Mouse (Mus musculus): Measurements from ENCODE around the gene Dbh. TPM values are rescaled to one million over a fixed set of nuclear protein-coding genes. Genes with fewer than 3 reads are reported as not detected.

Dbh gene
- polyA plus RNA-seq, 1 experiment from 2014 or later, result 0.43 TPM

DNA sequence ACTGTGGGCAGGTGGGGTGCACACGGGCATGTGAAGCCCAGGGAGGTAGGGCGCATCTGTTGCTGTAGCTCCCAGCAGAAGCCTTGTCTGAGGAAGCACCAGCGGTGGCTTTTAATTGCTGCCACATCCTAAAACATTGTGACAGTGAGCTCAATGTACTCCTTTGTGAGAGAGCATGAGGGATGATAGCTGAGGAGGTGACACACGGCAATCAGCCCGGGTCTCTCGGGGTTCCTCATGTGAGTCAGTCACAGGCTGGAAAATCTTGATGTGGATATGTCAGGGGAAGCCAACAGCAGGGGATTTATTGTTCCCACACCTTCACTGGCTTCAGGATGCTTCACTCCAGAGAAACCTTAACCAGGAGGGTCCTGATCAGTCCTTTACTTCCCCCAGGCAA is 18.2 kb upstream of the Dbh start:
- H3K36me3 ChIP-seq (ENCODE audit: control insufficient read depth, insufficient read depth, low read length), result no peaks in the 10 kb centered on the region
- H3K4me1 ChIP-seq (ENCODE audit: control insufficient read depth, insufficient read depth, low read length), result 0 out of 2 replicates have a peak, but pooled peaks cover 3% of the 10 kb centered on the region
- H3K9me3 ChIP-seq (ENCODE audit: control insufficient read depth, low read depth, low read length), result no peaks in the 10 kb centered on the region
- H3K27me3 ChIP-seq (ENCODE audit: control insufficient read depth, insufficient read depth, low read length), result 0 out of 2 replicates have a peak, but pooled peaks cover 5% of the 10 kb centered on the region
- H3K4me3 ChIP-seq (ENCODE audit: low read depth, low read length), result no peak overlapping the region
- H3K27ac ChIP-seq (ENCODE audit: low read length), result no peak overlapping the region
- H3K9ac ChIP-seq (replicated peaks; ENCODE audit: low read depth, low read length), result no peak overlapping the region
- no peak for ATAC-seq (ENCODE audit: insufficient number of reproducible peaks, insufficient read depth, low FRiP score, low read depth)
- 79% methylated on average over 6 of the region's 6 CpGs for WGBS
- no peak overlapping the region for H3K4me2 ChIP-seq (replicated peaks; ENCODE audit: low read depth, low read length)

- Histone ChIP-seq H3K4me2 (replicated peaks; ENCODE audit: low read depth, low read length) (no peak overlapping the region), H3K4me3 (ENCODE audit: low read depth, low read length) (no peak overlapping the region), H3K36me3 (ENCODE audit: control insufficient read depth, insufficient read depth, low read length) (no peaks in the 10 kb centered on the region), H3K9ac (replicated peaks; ENCODE audit: low read depth, low read length) (no peak overlapping the region), H3K9me3 (ENCODE audit: control insufficient read depth, low read depth, low read length) (no peaks in the 10 kb centered on the region), H3K27ac (ENCODE audit: low read length) (no peak overlapping the region), H3K27me3 (ENCODE audit: control insufficient read depth, insufficient read depth, low read length) (no peaks in the 10 kb centered on the region), H3K4me1 (ENCODE audit: control insufficient read depth, insufficient read depth, low read length) (no peaks in the 10 kb centered on the region)
- ATAC-seq (ENCODE audit: insufficient number of reproducible peaks, insufficient read depth, low FRiP score, low read depth), result no peak
- 6% methylated on average over 2 of the region's 2 CpGs for WGBS
These were observed 15.6 kb upstream of the Dbh start for GRCm38 (mm10) chr2:27149457-27149856.

GRCm38 (mm10) chr2:27154466-27155185 is 10.4 kb upstream of the Dbh start:
- no peak for ATAC-seq (ENCODE audit: insufficient number of reproducible peaks, insufficient read depth, low FRiP score, low read depth)
- no peaks in the 10 kb centered on the region for H3K9me3 ChIP-seq (ENCODE audit: control insufficient read depth, low read depth, low read length)
- no peak overlapping the region for H3K27ac ChIP-seq (ENCODE audit: low read length)
- no peak overlapping the region for H3K9ac ChIP-seq (replicated peaks; ENCODE audit: low read depth, low read length)
- H3K4me1 ChIP-seq (ENCODE audit: control insufficient read depth, insufficient read depth, low read length), result no peaks in the 10 kb centered on the region
- H3K4me2 ChIP-seq (replicated peaks; ENCODE audit: low read depth, low read length), result no peak overlapping the region
- H3K27me3 ChIP-seq (ENCODE audit: control insufficient read depth, insufficient read depth, low read length), result no peaks in the 10 kb centered on the region
- no peaks in the 10 kb centered on the region for H3K36me3 ChIP-seq (ENCODE audit: control insufficient read depth, insufficient read depth, low read length)
- no peak overlapping the region for H3K4me3 ChIP-seq (ENCODE audit: low read depth, low read length)
- WGBS, result 77% methylated on average over 10 of the region's 10 CpGs

- no peaks in the 10 kb centered on the region for H3K36me3 ChIP-seq (ENCODE audit: control insufficient read depth, insufficient read depth, low read length)
- H3K9ac ChIP-seq (replicated peaks; ENCODE audit: low read depth, low read length), result no peak overlapping the region
- no peak overlapping the region for H3K4me3 ChIP-seq (ENCODE audit: low read depth, low read length)
- ATAC-seq (ENCODE audit: insufficient number of reproducible peaks, insufficient read depth, low FRiP score, low read depth), result no peak
- H3K4me2 ChIP-seq (replicated peaks; ENCODE audit: low read depth, low read length), result no peak overlapping the region
- H3K4me1 ChIP-seq (ENCODE audit: control insufficient read depth, insufficient read depth, low read length), result no peaks in the 10 kb centered on the region
- H3K27ac ChIP-seq (ENCODE audit: low read length), result no peak overlapping the region
- 81% methylated on average over 6 of the region's 6 CpGs for WGBS
- no peaks in the 10 kb centered on the region for H3K9me3 ChIP-seq (ENCODE audit: control insufficient read depth, low read depth, low read length)
- no peaks in the 10 kb centered on the region for H3K27me3 ChIP-seq (ENCODE audit: control insufficient read depth, insufficient read depth, low read length)
These were observed 8.4 kb upstream of the Dbh start for GRCm38 (mm10) chr2:27156596-27156995.

GRCm38 (mm10) chr2:27161526-27161925 is 3.5 kb upstream of the Dbh start:
- H3K27ac ChIP-seq (ENCODE audit: low read length), result no peak overlapping the region
- H3K4me1 ChIP-seq (ENCODE audit: control insufficient read depth, insufficient read depth, low read length), result no peaks in the 10 kb centered on the region
- H3K4me3 ChIP-seq (ENCODE audit: low read depth, low read length), result no peak overlapping the region
- no peak overlapping the region for H3K4me2 ChIP-seq (replicated peaks; ENCODE audit: low read depth, low read length)
- H3K9ac ChIP-seq (replicated peaks; ENCODE audit: low read depth, low read length), result no peak overlapping the region
- WGBS, result 84% methylated on average over 2 of the region's 2 CpGs
- H3K27me3 ChIP-seq (ENCODE audit: control insufficient read depth, insufficient read depth, low read length), result no peaks in the 10 kb centered on the region
- H3K9me3 ChIP-seq (ENCODE audit: control insufficient read depth, low read depth, low read length), result no peaks in the 10 kb centered on the region
- no peak for ATAC-seq (ENCODE audit: insufficient number of reproducible peaks, insufficient read depth, low FRiP score, low read depth)
- H3K36me3 ChIP-seq (ENCODE audit: control insufficient read depth, insufficient read depth, low read length), result no peaks in the 10 kb centered on the region

GRCm38 (mm10) chr2:27162656-27163055 is 2.4 kb upstream of the Dbh start:
- Histone ChIP-seq H3K27me3 (ENCODE audit: control insufficient read depth, insufficient read depth, low read length) (no peaks in the 10 kb centered on the region), H3K9me3 (ENCODE audit: control insufficient read depth, low read depth, low read length) (no peaks in the 10 kb centered on the region), H3K4me2 (replicated peaks; ENCODE audit: low read depth, low read length) (no peak overlapping the region), H3K4me1 (ENCODE audit: control insufficient read depth, insufficient read depth, low read length) (peaks cover 6% of the 10 kb centered on the region; the same call in 1 of the 2 replicates), H3K4me3 (ENCODE audit: low read depth, low read length) (no peak overlapping the region), H3K36me3 (ENCODE audit: control insufficient read depth, insufficient read depth, low read length) (no peaks in the 10 kb centered on the region), H3K9ac (replicated peaks; ENCODE audit: low read depth, low read length) (no peak overlapping the region), H3K27ac (ENCODE audit: low read length) (no peak overlapping the region)
- 62% methylated on average over 11 of the region's 11 CpGs for WGBS
- no peak for ATAC-seq (ENCODE audit: insufficient number of reproducible peaks, insufficient read depth, low FRiP score, low read depth)

GRCm38 (mm10) chr2:27163851-27164250 is 1.2 kb upstream of the Dbh start:
- H3K27me3 ChIP-seq (ENCODE audit: control insufficient read depth, insufficient read depth, low read length), result no peaks in the 10 kb centered on the region
- no peak overlapping the region for H3K4me2 ChIP-seq (replicated peaks; ENCODE audit: low read depth, low read length)
- peaks cover 6% of the 10 kb centered on the region; the same call in 1 of the 2 replicates for H3K4me1 ChIP-seq (ENCODE audit: control insufficient read depth, insufficient read depth, low read length)
- no peaks in the 10 kb centered on the region for H3K9me3 ChIP-seq (ENCODE audit: control insufficient read depth, low read depth, low read length)
- H3K27ac ChIP-seq (ENCODE audit: low read length), result no peak overlapping the region
- ATAC-seq (ENCODE audit: insufficient number of reproducible peaks, insufficient read depth, low FRiP score, low read depth), result no peak
- no peaks in the 10 kb centered on the region for H3K36me3 ChIP-seq (ENCODE audit: control insufficient read depth, insufficient read depth, low read length)
- H3K9ac ChIP-seq (replicated peaks; ENCODE audit: low read depth, low read length), result no peak overlapping the region
- H3K4me3 ChIP-seq (ENCODE audit: low read depth, low read length), result no peak overlapping the region
- 62% methylated on average over 5 of the region's 5 CpGs for whole genome bisulfite sequencing

GRCm38 (mm10) chr2:27166074-27166473 is 1.0 kb downstream of the Dbh start:
- Histone ChIP-seq H3K4me3 (ENCODE audit: low read depth, low read length) (no peak overlapping the region), H3K27me3 (ENCODE audit: control insufficient read depth, insufficient read depth, low read length) (no peaks in the 10 kb centered on the region), H3K9ac (replicated peaks; ENCODE audit: low read depth, low read length) (no peak overlapping the region), H3K27ac (ENCODE audit: low read length) (no peak overlapping the region), H3K9me3 (ENCODE audit: control insufficient read depth, low read depth, low read length) (no peaks in the 10 kb centered on the region), H3K4me1 (ENCODE audit: control insufficient read depth, insufficient read depth, low read length) (peaks cover 6% of the 10 kb centered on the region; the same call in 1 of the 2 replicates), H3K4me2 (replicated peaks; ENCODE audit: low read depth, low read length) (no peak overlapping the region), H3K36me3 (ENCODE audit: control insufficient read depth, insufficient read depth, low read length) (no peaks in the 10 kb centered on the region)
- WGBS, result 86% methylated on average over 2 of the region's 2 CpGs
- no peak for ATAC-seq (ENCODE audit: insufficient number of reproducible peaks, insufficient read depth, low FRiP score, low read depth)

- Histone ChIP-seq H3K9ac (replicated peaks; ENCODE audit: low read depth, low read length) (no peak overlapping the region), H3K27me3 (ENCODE audit: control insufficient read depth, insufficient read depth, low read length) (no peaks in the 10 kb centered on the region), H3K4me1 (ENCODE audit: control insufficient read depth, insufficient read depth, low read length) (peaks cover 6% of the 10 kb centered on the region; the same call in 1 of the 2 replicates), H3K4me3 (ENCODE audit: low read depth, low read length) (no peak overlapping the region), H3K9me3 (ENCODE audit: control insufficient read depth, low read depth, low read length) (no peaks in the 10 kb centered on the region), H3K27ac (ENCODE audit: low read length) (no peak overlapping the region), H3K36me3 (ENCODE audit: control insufficient read depth, insufficient read depth, low read length) (no peaks in the 10 kb centered on the region), H3K4me2 (replicated peaks; ENCODE audit: low read depth, low read length) (no peak overlapping the region)
- WGBS, result 12% methylated on average over 2 of the region's 2 CpGs
- ATAC-seq (ENCODE audit: insufficient number of reproducible peaks, insufficient read depth, low FRiP score, low read depth), result no peak
These were observed 2.0 kb downstream of the Dbh start for GRCm38 (mm10) chr2:27166999-27167398.

Data from stomach, embryonic 14.5 days (tissue).